Mouse (Mus musculus): ENCODE measurements around the gene Zfp408. TPM values are rescaled to one million over a fixed set of nuclear protein-coding genes. Genes with fewer than 3 reads are reported as not detected.

The Zfp408 gene
- 14.8 and 21.0 TPM in 2 replicates for polyA plus RNA-seq (2012; rRNA removed; ENCODE audit: low replicate concordance)

DNA sequence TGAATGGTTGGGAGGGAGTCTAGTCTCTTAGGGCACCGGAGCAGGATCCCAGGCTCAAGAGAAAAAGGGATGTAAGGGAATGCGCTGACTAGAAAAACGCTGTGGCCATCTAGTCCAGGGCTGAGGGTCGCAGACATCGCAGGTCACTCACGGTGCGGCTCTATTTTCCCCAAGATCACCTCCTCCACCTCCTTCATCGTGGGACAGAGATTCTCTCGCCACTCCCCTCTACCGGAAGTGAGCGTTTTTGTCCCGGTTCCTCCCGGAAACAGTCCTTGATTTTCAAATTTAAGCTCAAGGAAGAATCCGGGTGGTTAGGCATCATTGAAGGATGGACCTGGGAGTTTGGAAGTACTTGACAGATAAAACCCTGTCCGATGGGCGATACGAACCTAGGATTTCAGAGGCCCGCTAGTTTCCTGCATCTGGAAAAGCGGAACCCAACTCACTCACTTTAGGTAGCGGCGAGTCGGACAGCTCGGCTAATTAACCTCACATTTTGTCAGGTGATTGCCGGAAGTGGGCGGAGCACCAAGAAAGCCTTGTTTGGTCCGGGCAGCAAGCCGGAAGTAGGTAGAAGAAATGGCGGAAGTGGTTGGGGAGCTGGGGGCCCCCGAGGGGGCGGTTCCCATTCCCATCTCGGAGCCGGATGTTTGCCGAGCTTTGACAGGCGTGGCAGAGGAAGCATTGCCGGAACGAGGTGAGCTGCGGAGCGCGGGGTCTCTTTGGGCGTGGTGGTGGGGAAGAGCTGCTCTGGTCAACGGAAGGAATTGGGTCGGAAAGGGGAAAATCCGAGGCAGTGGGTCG is at the start of gene Zfp408, which contains the start of gene Arhgap1:
Gene Zfp408 (minus strand): TSS at position 239 of the 807 bp plus-strand sequence.
Gene Arhgap1 (plus strand): TSS at position 308 of the 807 bp plus-strand sequence.

DNA sequence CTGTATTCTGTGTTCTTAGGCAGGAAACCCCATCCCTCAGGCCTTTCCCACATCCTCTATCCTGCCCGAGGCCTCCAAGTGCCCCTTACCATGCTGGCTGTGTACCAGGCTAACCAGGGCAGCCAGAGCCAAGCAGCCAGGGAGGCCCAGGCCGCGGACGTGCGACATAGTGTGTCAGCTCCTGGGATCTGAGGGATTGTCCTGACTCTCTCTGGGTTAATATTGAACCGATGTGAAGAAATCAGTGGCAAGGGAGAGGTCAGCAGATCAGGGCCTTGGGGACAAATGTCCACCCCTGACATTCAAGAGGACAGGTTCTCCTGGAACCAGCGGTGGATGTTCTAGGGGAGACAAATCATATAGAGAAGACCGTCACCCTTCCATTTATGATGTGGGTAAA is 13.4 kb downstream of the Zfp408 start, which contains the start of gene F2:
Gene F2 (minus strand): TSS at position 186 of the 400 bp plus-strand sequence.

Other genes with a start within 250 kb of the Zfp408 start
- 16.9 and 33.7 TPM in 2 replicates for gene 1110051M20Rik, start 205.1 kb downstream of the Zfp408 start, polyA plus RNA-seq (2012; rRNA removed; ENCODE audit: low replicate concordance)
- 1.2 and 3.8 TPM in 2 replicates for gene Lrp4, start 192.3 kb downstream of the Zfp408 start, polyA plus RNA-seq (2012; rRNA removed; ENCODE audit: low replicate concordance)
- gene Ckap5, start 123.0 kb downstream of the Zfp408 start, polyA plus RNA-seq (2012; rRNA removed; ENCODE audit: low replicate concordance): 8.4 and 13.0 TPM in 2 replicates
- gene F2, start 13.4 kb downstream of the Zfp408 start, polyA plus RNA-seq (2012; rRNA removed; ENCODE audit: low replicate concordance): 0.10 and 0.55 TPM in 2 replicates
- gene Arhgap1, start 69 bp upstream of the Zfp408 start, polyA plus RNA-seq (2012; rRNA removed; ENCODE audit: low replicate concordance): 123 and 194 TPM in 2 replicates
- 33.2 and 38.5 TPM in 2 replicates for gene Atg13, start 60.8 kb upstream of the Zfp408 start, polyA plus RNA-seq (2012; rRNA removed; ENCODE audit: low replicate concordance)
- gene Harbi1, start 61.1 kb upstream of the Zfp408 start, polyA plus RNA-seq (2012; rRNA removed; ENCODE audit: low replicate concordance): 4.1 and 5.1 TPM in 2 replicates
- gene Ambra1, start 80.3 kb upstream of the Zfp408 start, polyA plus RNA-seq (2012; rRNA removed; ENCODE audit: low replicate concordance): 18.6 and 26.7 TPM in 2 replicates

Measured in subcutaneous adipose tissue, adult 2 months (tissue).